Mouse (Mus musculus) bone marrow macrophage, adult 2 months (primary cell): ENCODE measurements at regions not wholly inside any gene's neighbourhood (a gene's known extent, or its start where the extent isn't known, plus 50 kb on each side); places are given as distances from the start of the nearest gene placed in this dataset.

Experiments used
- CTCF ChIP-seq: IDR thresholded peaks from 2 replicates; pipeline ENCODE4 v1.5.1; 2012; ENCODE audit warnings: low read depth, mild to moderate bottlenecking, low read length, moderate library complexity
- POLR2A ChIP-seq: IDR thresholded peaks from 2 replicates; pipeline ENCODE4 v1.6.1; 2012; ENCODE audit warnings: mild to moderate bottlenecking, low read depth, low read length, borderline replicate concordance

- TF ChIP-seq CTCF, result no peak
- TF ChIP-seq POLR2A, result no peak
Observed at GRCm38 (mm10) chr16:49332107-49332722, 274.9 kb downstream of the Myh15 start.
